Mouse (Mus musculus) adrenal gland, postnatal 25 days (tissue): ENCODE measurements around the gene Reg2. TPM values are rescaled to one million over a fixed set of nuclear protein-coding genes. Genes with fewer than 3 reads are reported as not detected.
"Not testable (repeated sequence)": the region's sequence is repeated elsewhere in the genome, so short reads cannot be mapped to it uniquely, and the experiment has no call there.

Experiments used
- DNase-seq: peaks from one replicate; pipeline ENCODE4 v3.0.0; 2021; ENCODE audit warnings: mixed read lengths
- long read RNA-seq: library from polyadenylated mRNA; stranded (forward); transcript quantifications from one replicate; pipeline ENCODE4 v2.0.0, GENCODE M21; 2021
- total RNA-seq: library from RNA; stranded (reverse); gene quantifications from 2 replicates; pipeline ENCODE4 v1.2.3, GENCODE M21; 2021

Reg2 gene
- not detected in 2 replicates for total RNA-seq
- long read RNA-seq: 0 reads

GRCm38 (mm10) chr6:78395323-78395722 is at the start of gene Reg2:
Gene Reg2 (plus strand): TSS chr6:78395623.
- not testable (repeated sequence) for DNase-seq

- no peak for DNase-seq
Measured at GRCm38 (mm10) chr6:78361971-78362563, 33.4 kb upstream of the Reg2 start.

GRCm38 (mm10) chr6:78370357-78370756 is 25.1 kb upstream of the Reg2 start, which contains the start of gene Reg3b:
Gene Reg3b (plus strand): TSS chr6:78370657.
- no peak for DNase-seq

GRCm38 (mm10) chr6:78378765-78379164 is 16.7 kb upstream of the Reg2 start, which contains the start of gene Reg3d:
Gene Reg3d (minus strand): TSS chr6:78378865.
- DNase-seq: no peak

- no peak for DNase-seq
Measured at GRCm38 (mm10) chr6:78380409-78380808, 15.0 kb upstream of the Reg2 start, which contains the start of gene Reg3a. Gene Reg3a (plus strand): TSS chr6:78380709.

GRCm38 (mm10) chr6:78385609-78386008 is 9.8 kb upstream of the Reg2 start:
- DNase-seq: no peak

GRCm38 (mm10) chr6:78422411-78422810 is 27.0 kb downstream of the Reg2 start, which contains the start of gene Reg1:
Gene Reg1 (plus strand): TSS chr6:78422711.
- DNase-seq: not testable (repeated sequence)

GRCm38 (mm10) chr6:78425497-78425896 is 30.1 kb downstream of the Reg2 start:
- DNase-seq: no peak

GRCm38 (mm10) chr6:78447202-78447601 is 51.8 kb downstream of the Reg2 start:
- DNase-seq: no peak

GRCm38 (mm10) chr6:78448409-78448808 is 53.0 kb downstream of the Reg2 start:
- no peak for DNase-seq

- no peak for DNase-seq
Measured at GRCm38 (mm10) chr6:78452804-78453203, 57.4 kb downstream of the Reg2 start.

Other genes with a start within 250 kb of the Reg2 start
- not detected in 2 replicates for gene Reg3b, start 25.0 kb upstream of the Reg2 start, total RNA-seq
- not detected in 2 replicates for gene Reg3d, start 16.8 kb upstream of the Reg2 start, total RNA-seq
- not detected in 2 replicates for gene Reg3a, start 14.9 kb upstream of the Reg2 start, total RNA-seq
- not detected in 2 replicates for gene Reg1, start 27.1 kb downstream of the Reg2 start, total RNA-seq
- gene Reg3g, start 73.2 kb downstream of the Reg2 start, total RNA-seq: not detected in 2 replicates